Mouse (Mus musculus) liver, embryonic 13.5 days (tissue): ENCODE data around the gene Spire2. TPM values are rescaled to one million over a fixed set of nuclear protein-coding genes. Genes with fewer than 3 reads are reported as not detected.

Experiments
- ATAC-seq: fragments of 200-750 bp; cut with Nextera tagmentation; 2 replicates; pipeline ENCODE4 v1.8.0; 2017; ENCODE audit warnings: low read depth, mild to moderate bottlenecking, moderate number of reproducible peaks, moderate library complexity
- DNase-seq: peaks from one replicate; pipeline ENCODE4 v3.0.0; 2022
- H3K27ac ChIP-seq: fragments of 300-500 bp; sonication (generic); 2 replicates; pipeline ENCODE4 v1.5.1; 2015; ENCODE audit warnings: moderate library complexity, mild to moderate bottlenecking, inconsistent platforms
- H3K27me3 ChIP-seq: fragments of 300-500 bp; sonication (generic); 2 replicates; pipeline ENCODE4 v1.6.1; 2015; ENCODE audit warnings: mild to moderate bottlenecking, inconsistent platforms
- H3K36me3 ChIP-seq: fragments of 300-500 bp; sonication (generic); 2 replicates; pipeline ENCODE4 v1.6.1; 2015; ENCODE audit warnings: mild to moderate bottlenecking, inconsistent platforms
- H3K4me1 ChIP-seq: fragments of 300-500 bp; sonication (generic); replicated peaks from 2 replicates; pipeline ENCODE4 v1.6.1; 2015; ENCODE audit warnings: inconsistent platforms
- H3K4me2 ChIP-seq: fragments of 300-500 bp; sonication (generic); 2 replicates; pipeline ENCODE4 v1.6.1; 2015; ENCODE audit warnings: inconsistent platforms, mild to moderate bottlenecking, moderate library complexity
- H3K4me3 ChIP-seq: fragments of 300-500 bp; sonication (generic); replicated peaks from 2 replicates; pipeline ENCODE4 v1.5.1; 2015; ENCODE audit warnings: mild to moderate bottlenecking, inconsistent platforms
- H3K9ac ChIP-seq: fragments of 300-500 bp; sonication (generic); 2 replicates; pipeline ENCODE4 v1.6.1; 2015; ENCODE audit warnings: mild to moderate bottlenecking, inconsistent platforms
- H3K9me3 ChIP-seq: fragments of 300-500 bp; sonication (generic); replicated peaks from 2 replicates; pipeline ENCODE4 v1.6.1; 2016; ENCODE audit warnings: inconsistent platforms
- WGBS: fragments of 180-500 bp; shearing (Covaris S2); methylation state at CpG from one replicate; pipeline ENCODE4 v1.1.7; 2015; ENCODE audit not compliant: insufficient replicate concordance; 5-methylcytosine and 5-hydroxymethylcytosine counted together
- polyA plus RNA-seq: library from polyadenylated mRNA; unstranded; fragments of >200 nt; fragmentation: Nextera tagmentation; extraction: Ambion mirVana; gene quantifications from 2 replicates; pipeline ENCODE4 v1.2.1, GENCODE M21; 2015

Spire2 gene
- polyA plus RNA-seq, 1 experiment from 2014 or later: 3.1 TPM

- no peaks in the 10 kb centered on the region for H3K36me3 ChIP-seq
- no peak for ATAC-seq
- WGBS: 21% methylated on average over 1 of the region's 1 CpGs
- no peaks in the 10 kb centered on the region for H3K9me3 ChIP-seq
- no peak for DNase-seq
- H3K4me2 ChIP-seq: peak overlapping the region; percentile 98
- H3K27ac ChIP-seq: peak overlapping the region; percentile 60
- H3K27me3 ChIP-seq: peaks cover 18% of the 10 kb centered on the region
- H3K9ac ChIP-seq: peak overlapping the region; percentile 12; the same call in 1 of the 2 replicates
- H3K4me1 ChIP-seq: peaks cover 57% of the 10 kb centered on the region
- 0 out of 2 replicates have a peak overlapping the region, but pooled peaks have one; percentile 74 for H3K4me3 ChIP-seq
Observed at GRCm38 (mm10) chr8:123334467-123334866, 2.0 kb downstream of the Spire2 start.

- Histone ChIP-seq H3K4me3 (no peak overlapping the region), H3K9ac (no peak overlapping the region), H3K9me3 (no peaks in the 10 kb centered on the region), H3K4me1 (peaks cover 44% of the 10 kb centered on the region), H3K27ac (no peak overlapping the region), H3K36me3 (peaks cover 5% of the 10 kb centered on the region; the same call in 1 of the 2 replicates), H3K27me3 (peaks cover 18% of the 10 kb centered on the region), H3K4me2 (no peak overlapping the region)
- 56% methylated on average over 3 of the region's 3 CpGs for WGBS
- ATAC-seq: no peak
- no peak for DNase-seq
Observed at GRCm38 (mm10) chr8:123337475-123337874, 5.0 kb downstream of the Spire2 start.

GRCm38 (mm10) chr8:123340071-123340470 lies 7.6 kb downstream of the Spire2 start:
- no peak for ATAC-seq
- WGBS: 86% methylated on average over 4 of the region's 4 CpGs
- DNase-seq: no peak

GRCm38 (mm10) chr8:123341040-123342015 lies 8.8 kb downstream of the Spire2 start:
- H3K27ac ChIP-seq: no peak overlapping the region
- no peak overlapping the region; the same call in 1 of the 2 replicates for H3K4me2 ChIP-seq
- H3K9me3 ChIP-seq: no peaks in the 10 kb centered on the region
- WGBS: 54% methylated on average over 27 of the region's 27 CpGs
- H3K36me3 ChIP-seq: peaks cover 5% of the 10 kb centered on the region; the same call in 1 of the 2 replicates
- peak; percentile 62 for ATAC-seq
- DNase-seq: no peak
- peaks cover 47% of the 10 kb centered on the region for H3K4me1 ChIP-seq
- H3K4me3 ChIP-seq: no peak overlapping the region
- H3K9ac ChIP-seq: no peak overlapping the region
- H3K27me3 ChIP-seq: no peaks in the 10 kb centered on the region

More at GRCm38 (mm10) chr8:123340071-123340470, 7.6 kb downstream of the Spire2 start:
- Histone ChIP-seq H3K9ac (no peak overlapping the region), H3K36me3 (peaks cover 5% of the 10 kb centered on the region; the same call in 1 of the 2 replicates), H3K4me2 (no peak overlapping the region), H3K27ac (no peak overlapping the region), H3K27me3 (no peaks in the 10 kb centered on the region), H3K4me3 (no peak overlapping the region), H3K4me1 (peaks cover 39% of the 10 kb centered on the region), H3K9me3 (no peaks in the 10 kb centered on the region)

GRCm38 (mm10) chr8:123342253-123342652 lies 9.7 kb downstream of the Spire2 start:
- no peak overlapping the region for H3K4me2 ChIP-seq
- no peak overlapping the region for H3K9ac ChIP-seq
- no peak for ATAC-seq
- peaks cover 5% of the 10 kb centered on the region; the same call in 1 of the 2 replicates for H3K36me3 ChIP-seq
- no peaks in the 10 kb centered on the region for H3K9me3 ChIP-seq
- DNase-seq: no peak
- no peaks in the 10 kb centered on the region for H3K27me3 ChIP-seq
- WGBS: 56% methylated on average over 8 of the region's 8 CpGs
- no peak overlapping the region for H3K4me3 ChIP-seq
- no peak overlapping the region; the same call in 1 of the 2 replicates for H3K27ac ChIP-seq
- H3K4me1 ChIP-seq: peaks cover 56% of the 10 kb centered on the region

- WGBS: 51% methylated on average over 7 of the region's 7 CpGs
- Histone ChIP-seq H3K9ac (no peak overlapping the region), H3K4me1 (peaks cover 63% of the 10 kb centered on the region), H3K4me3 (no peak overlapping the region), H3K9me3 (no peaks in the 10 kb centered on the region), H3K4me2 (no peak overlapping the region), H3K27me3 (no peaks in the 10 kb centered on the region), H3K27ac (no peak overlapping the region), H3K36me3 (peaks cover 5% of the 10 kb centered on the region; the same call in 1 of the 2 replicates)
- ATAC-seq (no peak), DNase-seq (no peak)
Observed at GRCm38 (mm10) chr8:123342911-123343310, 10.4 kb downstream of the Spire2 start.

GRCm38 (mm10) chr8:123343422-123343821 lies 10.9 kb downstream of the Spire2 start:
- WGBS: 79% methylated on average over 12 of the region's 12 CpGs
- H3K4me1 ChIP-seq: peaks cover 68% of the 10 kb centered on the region
- H3K27ac ChIP-seq: no peak overlapping the region
- no peak overlapping the region for H3K9ac ChIP-seq
- no peak overlapping the region for H3K4me3 ChIP-seq
- DNase-seq: no peak
- no peaks in the 10 kb centered on the region for H3K27me3 ChIP-seq
- no peak overlapping the region for H3K4me2 ChIP-seq
- H3K9me3 ChIP-seq: no peaks in the 10 kb centered on the region
- H3K36me3 ChIP-seq: peaks cover 5% of the 10 kb centered on the region; the same call in 1 of the 2 replicates
- no peak for ATAC-seq

GRCm38 (mm10) chr8:123345135-123345534 lies 12.6 kb downstream of the Spire2 start:
- Histone ChIP-seq H3K27ac (no peak overlapping the region), H3K9me3 (no peaks in the 10 kb centered on the region), H3K4me1 (peaks cover 74% of the 10 kb centered on the region), H3K4me3 (no peak overlapping the region), H3K9ac (no peak overlapping the region), H3K36me3 (peaks cover 1% of the 10 kb centered on the region; the same call in 1 of the 2 replicates), H3K27me3 (no peaks in the 10 kb centered on the region), H3K4me2 (no peak overlapping the region)
- WGBS: 58% methylated on average over 8 of the region's 8 CpGs
- DNase-seq (no peak), ATAC-seq (no peak)

- H3K4me1 ChIP-seq: peaks cover 73% of the 10 kb centered on the region
- no peaks in the 10 kb centered on the region for H3K36me3 ChIP-seq
- ATAC-seq (no peak), DNase-seq (no peak)
- WGBS: 74% methylated on average over 6 of the region's 6 CpGs
- H3K9ac ChIP-seq: no peak overlapping the region
- H3K27ac ChIP-seq: no peak overlapping the region
- no peak overlapping the region for H3K4me2 ChIP-seq
- no peak overlapping the region for H3K4me3 ChIP-seq
- H3K9me3 ChIP-seq: no peaks in the 10 kb centered on the region
- no peaks in the 10 kb centered on the region for H3K27me3 ChIP-seq
Observed at GRCm38 (mm10) chr8:123345856-123346255, 13.3 kb downstream of the Spire2 start.

- H3K4me3 ChIP-seq: no peak overlapping the region
- H3K9ac ChIP-seq: no peak overlapping the region
- ATAC-seq: peak; percentile 64
- H3K9me3 ChIP-seq: no peaks in the 10 kb centered on the region
- DNase-seq: no peak
- 56% methylated on average over 2 of the region's 2 CpGs for WGBS
- H3K27me3 ChIP-seq: peaks cover 3% of the 10 kb centered on the region
- peaks cover 59% of the 10 kb centered on the region for H3K4me1 ChIP-seq
- no peaks in the 10 kb centered on the region for H3K36me3 ChIP-seq
- H3K4me2 ChIP-seq: no peak overlapping the region
- no peak overlapping the region for H3K27ac ChIP-seq
Observed at GRCm38 (mm10) chr8:123347293-123347692, 14.8 kb downstream of the Spire2 start.

- H3K36me3 ChIP-seq: no peaks in the 10 kb centered on the region
- H3K27me3 ChIP-seq: peaks cover 12% of the 10 kb centered on the region
- DNase-seq (no peak), ATAC-seq (no peak)
- no peak overlapping the region for H3K9ac ChIP-seq
- H3K4me2 ChIP-seq: no peak overlapping the region
- H3K4me3 ChIP-seq: no peak overlapping the region
- H3K9me3 ChIP-seq: no peaks in the 10 kb centered on the region
- H3K27ac ChIP-seq: peak overlapping the region; percentile 27; the same call in 1 of the 2 replicates
- peaks cover 52% of the 10 kb centered on the region for H3K4me1 ChIP-seq
- WGBS: 56% methylated on average over 9 of the region's 9 CpGs
Observed at GRCm38 (mm10) chr8:123348237-123348843, 15.8 kb downstream of the Spire2 start.
